Mouse (Mus musculus) cerebellum, postnatal 25 days (tissue): ENCODE measurements at regions not wholly inside any gene's neighbourhood (a gene's known extent, or its start where the extent isn't known, plus 50 kb on each side); places are given as distances from the start of the nearest gene placed in this dataset.

ENCODE experiments used
- DNase-seq, 2 experiments: peaks; one replicate each; pipeline ENCODE4 v3.0.0; 2021; ENCODE audit warnings: mixed read lengths in 2 of 2

DNA sequence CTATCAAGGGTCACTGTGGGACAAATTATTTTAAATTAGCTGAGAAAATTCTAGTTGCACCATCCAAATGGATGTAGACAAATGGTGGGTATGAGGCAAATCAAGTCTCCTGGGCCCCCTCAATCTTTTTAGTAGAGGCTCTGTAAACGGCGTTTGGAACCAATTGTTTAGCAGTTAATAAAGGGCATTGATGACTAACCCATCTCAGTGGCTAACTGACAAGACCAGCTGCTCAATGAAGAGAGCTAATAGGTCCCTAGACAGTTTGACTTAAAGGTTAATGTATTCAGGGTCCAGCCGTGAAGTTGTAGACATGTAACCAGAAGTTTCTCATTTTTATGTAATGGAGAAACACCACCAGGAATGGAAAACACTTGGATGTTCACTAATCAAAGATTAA lies 332.6 kb upstream of the Gm21961 start:
- DNase-seq: no peak

DNA sequence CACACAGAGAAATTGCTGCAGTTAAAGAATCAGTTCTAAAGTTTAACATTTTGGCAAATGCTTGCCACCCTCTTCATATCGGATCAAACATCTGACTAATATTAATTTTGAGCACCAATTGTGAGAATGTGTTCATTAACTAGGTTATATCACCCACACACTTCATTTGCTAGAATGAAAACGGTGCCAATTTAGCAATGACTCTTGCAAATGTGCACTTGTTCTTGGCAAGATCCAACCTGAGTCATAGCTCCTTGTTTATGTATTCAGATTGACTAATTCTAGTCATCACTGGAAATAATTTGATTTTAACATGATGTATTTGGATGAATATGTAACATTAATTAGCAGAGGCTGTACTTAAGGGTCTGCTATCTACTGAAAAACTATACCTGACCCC lies 327.8 kb upstream of the Gm21961 start:
- peak in 1 of 2 experiments; percentile 21 for DNase-seq

DNA sequence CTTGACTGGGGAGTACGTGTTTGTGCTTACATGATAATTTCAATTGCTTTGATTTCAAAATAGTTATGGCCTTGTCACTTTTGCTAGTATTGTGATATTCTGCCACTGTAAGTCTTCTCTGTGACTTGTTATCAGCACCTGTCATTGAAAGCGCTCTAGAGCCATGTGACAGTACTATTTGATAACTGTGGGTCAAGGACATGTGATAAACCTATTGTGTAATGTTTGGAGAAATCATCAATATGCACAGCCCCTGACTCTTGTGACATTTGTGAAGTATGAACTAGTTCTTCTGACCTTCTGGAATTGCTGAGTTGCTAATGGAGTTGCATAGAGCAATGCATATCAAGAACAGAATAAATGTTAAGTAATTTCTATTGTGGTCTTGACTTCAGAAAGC lies 319.4 kb upstream of the Gm21961 start:
- DNase-seq: no peak

DNA sequence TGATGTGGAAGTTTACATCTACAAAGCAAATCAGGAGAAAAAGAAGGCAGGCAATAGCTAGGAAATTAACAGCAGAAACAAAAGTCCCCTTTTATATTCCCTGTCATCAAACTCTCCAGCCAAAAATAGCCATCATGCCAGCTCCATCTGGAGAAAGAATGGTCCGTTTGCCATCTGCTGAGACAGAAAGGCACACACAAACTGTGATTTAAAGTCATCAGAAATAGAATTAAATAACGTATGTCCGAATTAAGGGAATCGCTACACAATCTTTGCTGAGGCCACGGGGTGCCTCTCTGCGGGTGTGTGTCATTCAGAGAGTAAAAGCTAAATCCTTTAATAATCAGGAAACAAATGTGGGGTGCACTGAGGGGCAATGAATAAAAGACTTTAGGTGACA lies 293.4 kb upstream of the Gm21961 start:
- DNase-seq: peak; percentile 34 to 53

DNA sequence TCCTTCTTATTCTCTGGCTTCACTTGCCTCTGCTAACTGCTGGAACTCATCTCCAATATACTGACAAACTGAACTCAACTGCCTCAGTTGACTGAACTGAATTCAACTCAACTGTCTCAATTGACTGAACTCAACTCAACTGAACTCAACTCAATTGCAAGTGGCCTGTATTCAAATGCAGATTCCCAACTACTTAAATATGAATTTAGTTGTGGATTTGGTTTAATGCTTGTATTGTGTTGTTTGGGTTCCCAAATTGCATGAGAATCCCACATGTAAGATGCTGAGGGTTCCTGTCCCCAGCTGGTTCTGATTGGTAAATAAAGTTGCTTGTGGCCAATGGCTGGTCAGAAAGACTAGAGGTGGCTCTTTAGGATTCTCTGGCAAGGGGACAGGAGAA lies 244.1 kb upstream of the Gm21961 start:
- no peak for DNase-seq

DNA sequence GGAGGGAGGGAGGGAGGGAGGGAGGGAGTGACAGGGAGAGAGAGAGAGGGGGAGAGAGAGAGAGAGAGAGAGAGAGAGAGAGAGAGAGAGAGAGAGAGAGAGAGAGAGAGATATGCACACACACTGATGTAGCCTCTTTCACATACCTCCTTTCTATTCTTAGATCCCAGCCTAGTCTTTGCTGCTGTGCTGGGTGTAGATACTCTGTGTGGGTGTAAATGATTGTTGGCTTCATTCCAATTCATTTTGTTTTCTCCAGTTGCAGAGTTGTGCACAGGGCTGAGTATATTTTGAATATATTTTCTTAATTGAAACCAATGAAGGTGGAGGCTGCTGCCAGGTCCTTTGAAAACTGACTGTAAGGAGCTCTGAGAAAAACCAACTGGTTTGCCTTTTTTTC lies 207.8 kb upstream of the Gm21961 start:
- DNase-seq: no peak

DNA sequence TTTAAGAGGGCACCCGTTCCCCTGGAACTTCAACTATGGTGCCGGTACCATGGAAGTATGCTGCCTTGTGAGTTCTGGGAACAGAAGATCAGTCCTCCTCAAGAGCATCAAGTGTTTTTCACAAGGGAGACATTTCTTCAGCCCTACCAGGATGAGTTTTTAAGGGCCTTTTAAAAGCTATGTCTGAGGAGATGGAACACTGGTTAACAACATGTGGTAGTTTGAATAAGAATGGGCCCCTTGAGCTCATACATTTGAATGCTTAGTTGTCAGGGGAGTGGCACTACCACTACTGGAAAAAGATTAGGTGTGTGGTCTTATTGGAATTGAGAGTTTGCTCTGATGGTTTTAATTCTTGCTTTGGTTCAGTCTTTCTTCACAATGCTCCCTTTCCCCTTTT lies 203.2 kb upstream of the Gm21961 start:
- no peak for DNase-seq

DNA sequence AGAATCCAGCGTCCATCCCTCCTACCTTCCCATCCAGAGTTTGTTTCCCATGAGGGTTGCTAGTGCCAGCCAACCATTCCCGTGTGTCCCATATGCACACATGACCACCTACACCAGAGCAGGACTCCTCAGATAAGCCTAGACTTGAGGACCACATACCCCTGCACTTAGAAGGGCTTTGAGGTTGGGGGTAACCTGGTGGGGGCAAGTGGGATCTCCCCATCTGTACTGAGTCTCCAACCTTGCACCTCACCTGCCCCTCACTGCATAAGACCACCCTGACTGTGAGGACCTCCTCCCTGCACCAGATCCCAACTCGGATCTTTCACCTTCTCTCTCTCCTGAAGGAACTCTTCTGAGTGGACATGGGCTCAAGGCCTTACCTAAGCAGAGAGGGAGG lies 181.6 kb upstream of the Gm21961 start:
- no peak for DNase-seq

DNA sequence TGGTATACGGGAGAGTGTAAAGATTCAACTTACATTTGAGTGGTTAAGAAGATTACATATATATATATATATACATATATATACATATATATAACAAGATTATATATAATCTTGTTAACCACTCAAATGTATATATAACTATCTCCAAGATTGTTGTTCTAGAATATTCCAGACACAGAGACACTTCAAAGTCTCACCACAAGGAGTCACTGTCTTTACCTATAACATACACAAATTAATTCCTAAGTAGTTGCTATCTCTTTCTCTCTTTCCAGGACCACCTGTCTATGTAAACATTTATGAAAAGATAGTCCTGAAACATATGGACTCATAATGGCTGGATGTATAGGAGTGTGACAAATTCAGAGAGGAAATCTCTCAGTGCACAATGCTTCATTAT lies 178.9 kb upstream of the Gm21961 start:
- DNase-seq: no peak
